Mouse (Mus musculus) kidney, adult 2 months (tissue): ENCODE data around the gene Ptprg.

Experiments
- CTCF ChIP-seq: fragments of 200-500 bp; conservative IDR thresholded peaks from 2 replicates; pipeline ENCODE4 v1.5.1; 2011; ENCODE audit warnings: low read depth, mild to moderate bottlenecking, control low read depth, low read length, moderate library complexity, mixed read lengths; ENCODE audit not compliant: insufficient read depth, insufficient read length
- POLR2A ChIP-seq: fragments of 200-500 bp; IDR thresholded peaks from one replicate; pipeline ENCODE4 v1.6.1; 2011; ENCODE audit warnings: low read depth, low read length, control low read depth

DNA sequence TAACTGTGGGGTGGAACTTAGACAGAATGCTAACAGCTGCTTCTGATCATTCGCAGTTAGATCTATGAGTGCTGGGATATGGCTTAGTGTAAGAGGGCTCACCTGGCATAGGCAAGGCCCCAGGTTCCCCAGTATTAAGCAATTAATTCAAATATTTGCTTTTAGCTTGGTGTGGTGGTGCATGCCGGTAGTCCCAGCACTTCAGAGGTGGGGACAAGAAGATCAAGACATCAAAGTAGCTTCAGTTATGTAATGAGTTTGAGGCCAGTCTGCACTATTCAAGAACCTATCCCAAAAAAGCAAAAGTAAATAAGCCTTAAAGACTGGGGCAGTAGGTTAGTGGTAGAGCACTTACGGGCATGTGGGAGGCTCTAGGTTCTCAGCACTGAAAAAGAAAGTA is 30.3 kb upstream of the Ptprg start:
- no peak for TF ChIP-seq CTCF
- TF ChIP-seq POLR2A = no peak
